Mouse (Mus musculus): ENCODE results near the gene Tmem239.
"Not testable (repeated sequence)": the region's sequence is repeated elsewhere in the genome, so short reads cannot be mapped to it uniquely, and the experiment has no call there.

- TF ChIP-seq GATA1, TAL1 (IDR thresholded peaks at IDR 0.05; ENCODE audit: low read length): not testable (repeated sequence)
These were observed 33.3 kb upstream of the Tmem239 start for GRCm38 (mm10) chr2:130373026-130373425.

Data from erythroblast, embryonic 14.5 days (primary cell).